Mouse (Mus musculus) midbrain, embryonic 13.5 days (tissue): ENCODE results near the gene Rnf150. TPM values are rescaled to one million over a fixed set of nuclear protein-coding genes. Genes with fewer than 3 reads are reported as not detected.

Source experiments
- ATAC-seq: fragments of 200-750 bp; cut with Nextera tagmentation; 2 replicates; pipeline ENCODE4 v1.8.0; 2017; ENCODE audit warnings: mild to moderate bottlenecking, moderate TSS enrichment, moderate library complexity
- H3K27ac ChIP-seq: fragments of 300-500 bp; sonication (generic); 2 replicates; pipeline ENCODE4 v1.5.1; 2015; ENCODE audit warnings: inconsistent platforms, mild to moderate bottlenecking, moderate library complexity
- H3K27me3 ChIP-seq: fragments of 300-500 bp; sonication (generic); 2 replicates; pipeline ENCODE4 v1.6.1; 2015; ENCODE audit warnings: mild to moderate bottlenecking, inconsistent platforms
- H3K36me3 ChIP-seq: fragments of 300-500 bp; sonication (generic); 2 replicates; pipeline ENCODE4 v1.6.1; 2015; ENCODE audit warnings: mild to moderate bottlenecking, inconsistent platforms
- H3K4me1 ChIP-seq: fragments of 300-500 bp; sonication (generic); replicated peaks from 2 replicates; pipeline ENCODE4 v1.6.1; 2015; ENCODE audit warnings: inconsistent platforms
- H3K4me2 ChIP-seq: fragments of 300-500 bp; sonication (generic); replicated peaks from 2 replicates; pipeline ENCODE4 v1.6.1; 2015; ENCODE audit warnings: moderate library complexity, mild to moderate bottlenecking, inconsistent platforms
- H3K4me3 ChIP-seq: fragments of 300-500 bp; sonication (generic); replicated peaks from 2 replicates; pipeline ENCODE4 v1.5.1; 2015; ENCODE audit warnings: mild to moderate bottlenecking, inconsistent platforms
- H3K9ac ChIP-seq: fragments of 300-500 bp; sonication (generic); replicated peaks from 2 replicates; pipeline ENCODE4 v1.6.1; 2015; ENCODE audit warnings: mild to moderate bottlenecking, inconsistent platforms
- H3K9me3 ChIP-seq: fragments of 300-500 bp; sonication (generic); 2 replicates; pipeline ENCODE4 v1.6.1; 2016; ENCODE audit warnings: mild to moderate bottlenecking, inconsistent platforms
- WGBS: fragments of 180-500 bp; shearing (Covaris S2); methylation state at CpG from one replicate; pipeline ENCODE4 v1.1.7; 2015; 5-methylcytosine and 5-hydroxymethylcytosine counted together
- polyA plus RNA-seq: library from polyadenylated mRNA; unstranded; fragments of >200 nt; fragmentation: Nextera tagmentation; extraction: Ambion mirVana; gene quantifications from 2 replicates; pipeline ENCODE4 v1.2.1, GENCODE M21; 2015

Gene Rnf150
- polyA plus RNA-seq, 1 experiment from 2014 or later, result 2.8 TPM

- no peak overlapping the region for H3K4me3 ChIP-seq
- no peaks in the 10 kb centered on the region for H3K4me1 ChIP-seq
- H3K9me3 ChIP-seq, result no peaks in the 10 kb centered on the region
- no peak overlapping the region for H3K4me2 ChIP-seq
- no peaks in the 10 kb centered on the region for H3K27me3 ChIP-seq
- no peak overlapping the region for H3K9ac ChIP-seq
- no peak for ATAC-seq
- no peak overlapping the region for H3K27ac ChIP-seq
- H3K36me3 ChIP-seq, result no peaks in the 10 kb centered on the region
Measured at GRCm38 (mm10) chr8:83087604-83088003, 224.4 kb downstream of the Rnf150 start.

- ATAC-seq, result no peak
- Histone ChIP-seq H3K4me1 (no peaks in the 10 kb centered on the region), H3K4me3 (no peak overlapping the region), H3K9ac (no peak overlapping the region), H3K27me3 (no peaks in the 10 kb centered on the region), H3K9me3 (no peaks in the 10 kb centered on the region), H3K4me2 (no peak overlapping the region), H3K27ac (no peak overlapping the region), H3K36me3 (no peaks in the 10 kb centered on the region)
- WGBS, result 72% methylated on average over 6 of the region's 6 CpGs
Measured at GRCm38 (mm10) chr8:83088156-83088555, 225.0 kb downstream of the Rnf150 start.

GRCm38 (mm10) chr8:83089336-83089986 is 226.3 kb downstream of the Rnf150 start:
- H3K4me3 ChIP-seq, result no peak overlapping the region
- no peak overlapping the region for H3K9ac ChIP-seq
- no peaks in the 10 kb centered on the region for H3K36me3 ChIP-seq
- peak; percentile 79 for ATAC-seq
- no peak overlapping the region for H3K4me2 ChIP-seq
- no peak overlapping the region for H3K27ac ChIP-seq
- whole genome bisulfite sequencing, result 34% methylated on average over 10 of the region's 10 CpGs
- no peaks in the 10 kb centered on the region for H3K27me3 ChIP-seq
- H3K9me3 ChIP-seq, result no peaks in the 10 kb centered on the region
- H3K4me1 ChIP-seq, result no peaks in the 10 kb centered on the region

- Histone ChIP-seq H3K36me3 (no peaks in the 10 kb centered on the region), H3K4me3 (no peak overlapping the region), H3K27ac (no peak overlapping the region), H3K4me2 (no peak overlapping the region), H3K9ac (no peak overlapping the region), H3K4me1 (no peaks in the 10 kb centered on the region), H3K27me3 (no peaks in the 10 kb centered on the region), H3K9me3 (no peaks in the 10 kb centered on the region)
- 91% methylated on average over 4 of the region's 4 CpGs for WGBS
- ATAC-seq, result no peak
Measured at GRCm38 (mm10) chr8:83090446-83090845, 227.3 kb downstream of the Rnf150 start.

GRCm38 (mm10) chr8:83100041-83100440 is 236.9 kb downstream of the Rnf150 start:
- Histone ChIP-seq H3K4me3 (no peak overlapping the region), H3K27me3 (no peaks in the 10 kb centered on the region), H3K4me2 (no peak overlapping the region), H3K9me3 (no peaks in the 10 kb centered on the region), H3K9ac (no peak overlapping the region), H3K27ac (no peak overlapping the region), H3K36me3 (no peaks in the 10 kb centered on the region), H3K4me1 (no peaks in the 10 kb centered on the region)
- no peak for ATAC-seq
- WGBS, result 53% methylated on average over 1 of the region's 1 CpGs

- no peak overlapping the region for H3K9ac ChIP-seq
- no peak overlapping the region for H3K27ac ChIP-seq
- H3K27me3 ChIP-seq, result no peaks in the 10 kb centered on the region
- H3K36me3 ChIP-seq, result no peaks in the 10 kb centered on the region
- no peak for ATAC-seq
- H3K9me3 ChIP-seq, result no peaks in the 10 kb centered on the region
- H3K4me1 ChIP-seq, result no peaks in the 10 kb centered on the region
- no peak overlapping the region for H3K4me3 ChIP-seq
- WGBS, result 65% methylated on average over 7 of the region's 7 CpGs
- H3K4me2 ChIP-seq, result no peak overlapping the region
Measured at GRCm38 (mm10) chr8:83102957-83103510, 239.9 kb downstream of the Rnf150 start.

GRCm38 (mm10) chr8:83103968-83104367 is 240.8 kb downstream of the Rnf150 start:
- no peak for ATAC-seq
- WGBS, result 90% methylated on average over 2 of the region's 2 CpGs
- Histone ChIP-seq H3K9ac (no peak overlapping the region), H3K27me3 (no peaks in the 10 kb centered on the region), H3K36me3 (no peaks in the 10 kb centered on the region), H3K27ac (no peak overlapping the region), H3K4me2 (no peak overlapping the region), H3K4me3 (no peak overlapping the region), H3K4me1 (no peaks in the 10 kb centered on the region), H3K9me3 (no peaks in the 10 kb centered on the region)

- Histone ChIP-seq H3K4me3 (no peak overlapping the region), H3K4me1 (no peaks in the 10 kb centered on the region), H3K9me3 (no peaks in the 10 kb centered on the region), H3K27ac (no peak overlapping the region), H3K36me3 (no peaks in the 10 kb centered on the region), H3K9ac (no peak overlapping the region), H3K4me2 (no peak overlapping the region), H3K27me3 (no peaks in the 10 kb centered on the region)
- no peak for ATAC-seq
- WGBS, result 83% methylated on average over 7 of the region's 7 CpGs
Measured at GRCm38 (mm10) chr8:83109756-83110155, 246.6 kb downstream of the Rnf150 start.

- Histone ChIP-seq H3K4me1 (no peaks in the 10 kb centered on the region), H3K36me3 (no peaks in the 10 kb centered on the region), H3K27me3 (no peaks in the 10 kb centered on the region), H3K27ac (no peak overlapping the region), H3K4me3 (no peak overlapping the region), H3K4me2 (no peak overlapping the region), H3K9me3 (no peaks in the 10 kb centered on the region), H3K9ac (no peak overlapping the region)
- no peak for ATAC-seq
- WGBS, result 88% methylated on average over 5 of the region's 5 CpGs
Measured at GRCm38 (mm10) chr8:83110177-83110576, 247.0 kb downstream of the Rnf150 start.

GRCm38 (mm10) chr8:83135086-83135485 is 271.9 kb downstream of the Rnf150 start:
- no peak for ATAC-seq
- no peaks in the 10 kb centered on the region for H3K9me3 ChIP-seq
- H3K27ac ChIP-seq, result no peak overlapping the region
- H3K4me2 ChIP-seq, result no peak overlapping the region
- no peaks in the 10 kb centered on the region for H3K27me3 ChIP-seq
- H3K9ac ChIP-seq, result no peak overlapping the region
- WGBS, result 66% methylated on average over 2 of the region's 2 CpGs
- no peak overlapping the region for H3K4me3 ChIP-seq
- no peaks in the 10 kb centered on the region for H3K4me1 ChIP-seq
- H3K36me3 ChIP-seq, result no peaks in the 10 kb centered on the region

GRCm38 (mm10) chr8:83140068-83140467 is 276.9 kb downstream of the Rnf150 start:
- H3K4me3 ChIP-seq, result no peak overlapping the region
- no peaks in the 10 kb centered on the region for H3K27me3 ChIP-seq
- H3K9ac ChIP-seq, result no peak overlapping the region
- H3K36me3 ChIP-seq, result no peaks in the 10 kb centered on the region
- no peaks in the 10 kb centered on the region for H3K9me3 ChIP-seq
- 71% methylated on average over 1 of the region's 1 CpGs for WGBS
- ATAC-seq, result no peak
- H3K4me2 ChIP-seq, result no peak overlapping the region
- H3K4me1 ChIP-seq, result no peaks in the 10 kb centered on the region
- H3K27ac ChIP-seq, result no peak overlapping the region

GRCm38 (mm10) chr8:83140701-83141111 is 277.6 kb downstream of the Rnf150 start:
- Histone ChIP-seq H3K4me1 (no peaks in the 10 kb centered on the region), H3K4me3 (no peak overlapping the region), H3K9ac (no peak overlapping the region), H3K27ac (no peak overlapping the region), H3K27me3 (no peaks in the 10 kb centered on the region), H3K9me3 (no peaks in the 10 kb centered on the region), H3K36me3 (no peaks in the 10 kb centered on the region), H3K4me2 (no peak overlapping the region)
- no peak for ATAC-seq
- WGBS, result 76% methylated on average over 3 of the region's 3 CpGs
